Mouse (Mus musculus): ENCODE data around the gene Gm6871. TPM values are rescaled to one million over a fixed set of nuclear protein-coding genes. Genes with fewer than 3 reads are reported as not detected.
"Not testable (repeated sequence)": the region's sequence is repeated elsewhere in the genome, so short reads cannot be mapped to it uniquely, and the experiment has no call there.

The Gm6871 gene
- polyA plus RNA-seq, 1 experiment from 2014 or later, result not detected

DNA sequence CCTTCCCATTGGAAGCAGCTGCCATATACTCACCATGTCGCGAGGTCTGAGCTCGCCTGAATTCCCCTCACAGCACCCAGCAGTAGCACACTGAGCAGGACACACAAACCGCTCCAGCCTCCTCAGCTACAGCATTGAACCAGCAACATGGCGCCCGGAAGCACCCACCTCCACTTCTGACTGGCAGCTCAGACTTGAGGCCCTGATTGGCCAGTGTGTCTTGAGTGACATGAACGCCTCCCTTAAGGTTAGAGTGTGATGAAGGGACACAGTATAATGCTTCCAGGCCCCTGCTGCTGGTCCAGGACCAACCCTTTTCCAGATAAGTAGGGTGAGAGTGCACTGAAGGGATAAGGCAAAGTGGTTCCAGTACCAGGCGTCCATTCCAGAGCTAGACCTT lies 12.8 kb downstream of the Gm6871 start:
- peaks cover 11% of the 10 kb centered on the region; the same call in 1 of the 2 replicates for H3K9me3 ChIP-seq (ENCODE audit: control insufficient read depth, low read length)
- no peak overlapping the region for H3K4me3 ChIP-seq (ENCODE audit: low read depth, low read length)
- ATAC-seq (ENCODE audit: low FRiP score) (no peak), DNase-seq (ENCODE audit: low spot score, missing footprints) (no peak)
- no peak overlapping the region for H3K4me2 ChIP-seq
- no peaks in the 10 kb centered on the region for H3K4me1 ChIP-seq (ENCODE audit: control insufficient read depth, insufficient read depth, low read length)
- H3K27ac ChIP-seq (ENCODE audit: low read depth, low read length), result no peak overlapping the region
- 77% methylated on average over 8 of the region's 8 CpGs for whole genome bisulfite sequencing
- H3K27me3 ChIP-seq (ENCODE audit: control insufficient read depth, insufficient read depth, low read length), result no peaks in the 10 kb centered on the region
- no peak overlapping the region for H3K9ac ChIP-seq (ENCODE audit: low read length)
- no peaks in the 10 kb centered on the region for H3K36me3 ChIP-seq (ENCODE audit: control insufficient read depth, insufficient read depth, low read length)

GRCm38 (mm10) chr7:41512672-41513071 lies 60.8 kb downstream of the Gm6871 start:
- Histone ChIP-seq H3K9me3 (ENCODE audit: control insufficient read depth, low read length) (no peaks in the 10 kb centered on the region; the same call in 1 of the 2 replicates), H3K4me3 (ENCODE audit: low read depth, low read length) (no peak overlapping the region), H3K27ac (ENCODE audit: low read depth, low read length) (no peak overlapping the region), H3K9ac (ENCODE audit: low read length) (no peak overlapping the region), H3K4me1 (ENCODE audit: control insufficient read depth, insufficient read depth, low read length) (no peaks in the 10 kb centered on the region), H3K36me3 (ENCODE audit: control insufficient read depth, insufficient read depth, low read length) (no peaks in the 10 kb centered on the region), H3K27me3 (ENCODE audit: control insufficient read depth, insufficient read depth, low read length) (no peaks in the 10 kb centered on the region), H3K4me2 (no peak overlapping the region)
- 87% methylated on average over 3 of the region's 3 CpGs for WGBS
- DNase-seq (ENCODE audit: low spot score, missing footprints), result no peak
- no peak for ATAC-seq (ENCODE audit: low FRiP score)

DNA sequence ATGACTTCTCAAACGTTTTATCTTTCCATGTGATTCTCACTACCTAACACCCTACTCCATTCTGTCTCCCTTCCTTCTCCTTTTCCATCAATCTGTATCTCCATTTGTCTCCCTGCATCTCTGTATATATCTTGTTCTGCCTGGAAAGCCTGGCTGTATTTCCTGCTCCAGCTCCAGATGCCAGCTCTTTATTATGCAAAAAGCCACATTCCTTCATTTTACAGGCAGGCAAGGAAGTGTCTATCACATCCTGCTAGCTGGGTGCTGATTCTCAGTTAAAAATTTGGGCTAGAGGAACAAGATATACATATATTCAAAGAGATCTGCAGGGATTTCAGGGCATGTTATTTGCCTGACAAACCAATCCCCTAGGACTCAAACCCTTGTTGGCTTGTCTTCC lies 61.3 kb downstream of the Gm6871 start:
- 17% methylated on average over 1 of the region's 1 CpGs for WGBS
- no peak overlapping the region for H3K4me2 ChIP-seq
- no peak overlapping the region for H3K27ac ChIP-seq (ENCODE audit: low read depth, low read length)
- DNase-seq (ENCODE audit: low spot score, missing footprints) (no peak), ATAC-seq (ENCODE audit: low FRiP score) (no peak)
- no peaks in the 10 kb centered on the region for H3K4me1 ChIP-seq (ENCODE audit: control insufficient read depth, insufficient read depth, low read length)
- no peaks in the 10 kb centered on the region; the same call in 1 of the 2 replicates for H3K9me3 ChIP-seq (ENCODE audit: control insufficient read depth, low read length)
- no peak overlapping the region for H3K4me3 ChIP-seq (ENCODE audit: low read depth, low read length)
- H3K27me3 ChIP-seq (ENCODE audit: control insufficient read depth, insufficient read depth, low read length), result no peaks in the 10 kb centered on the region
- H3K36me3 ChIP-seq (ENCODE audit: control insufficient read depth, insufficient read depth, low read length), result no peaks in the 10 kb centered on the region
- no peak overlapping the region for H3K9ac ChIP-seq (ENCODE audit: low read length)

GRCm38 (mm10) chr7:41502402-41502801 lies 71.1 kb downstream of the Gm6871 start:
- H3K27ac ChIP-seq (ENCODE audit: low read depth, low read length), result no peak overlapping the region
- H3K36me3 ChIP-seq (ENCODE audit: control insufficient read depth, insufficient read depth, low read length), result no peaks in the 10 kb centered on the region
- H3K4me3 ChIP-seq (ENCODE audit: low read depth, low read length), result no peak overlapping the region
- H3K9me3 ChIP-seq (ENCODE audit: control insufficient read depth, low read length), result no peaks in the 10 kb centered on the region
- no peak for ATAC-seq (ENCODE audit: low FRiP score)
- no peaks in the 10 kb centered on the region for H3K4me1 ChIP-seq (ENCODE audit: control insufficient read depth, insufficient read depth, low read length)
- 52% methylated on average over 1 of the region's 1 CpGs for WGBS
- no peak overlapping the region for H3K4me2 ChIP-seq
- no peak overlapping the region for H3K9ac ChIP-seq (ENCODE audit: low read length)
- H3K27me3 ChIP-seq (ENCODE audit: control insufficient read depth, insufficient read depth, low read length), result no peaks in the 10 kb centered on the region
- no peak for DNase-seq (ENCODE audit: low spot score, missing footprints)

DNA sequence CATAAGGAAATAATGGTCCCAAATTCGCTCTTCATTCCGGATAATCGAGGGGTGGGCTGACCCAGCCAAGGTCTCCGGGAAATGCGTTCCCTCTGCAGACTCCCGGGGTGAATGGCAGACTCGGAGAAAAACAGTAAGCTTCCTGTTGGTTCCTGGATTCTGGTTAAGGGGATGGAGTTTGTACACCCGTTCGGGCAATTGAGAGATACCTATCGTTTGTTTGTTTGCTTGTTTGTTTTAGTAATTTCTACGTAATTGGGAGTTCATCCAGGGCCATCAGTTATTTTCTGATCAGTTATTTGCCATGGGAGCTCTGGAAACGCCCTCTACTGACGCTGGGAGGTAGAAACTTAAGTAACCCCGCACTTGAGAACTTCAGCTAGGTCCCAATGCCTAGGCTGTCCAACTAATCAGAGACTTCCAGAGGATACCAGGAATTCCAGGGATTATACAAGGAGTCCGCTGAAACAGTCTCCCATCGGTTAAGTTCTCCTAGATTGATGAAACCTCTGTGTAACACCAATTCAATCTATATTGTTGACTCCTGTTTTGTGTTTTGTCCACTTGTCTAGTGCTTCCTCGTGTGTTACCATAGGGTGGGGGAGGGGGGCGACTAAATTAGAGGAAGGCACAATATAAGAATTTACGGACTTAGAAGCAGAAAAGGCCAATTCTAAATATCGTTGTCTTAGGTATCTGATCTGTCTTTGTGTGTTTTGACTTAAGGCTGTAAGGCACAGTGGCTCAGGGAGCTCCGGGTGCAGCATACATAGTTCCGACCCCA lies 73.1 kb downstream of the Gm6871 start:
- no peak for ATAC-seq (ENCODE audit: low FRiP score)
- peak; percentile 93 for DNase-seq (ENCODE audit: low spot score, missing footprints)
- no peaks in the 10 kb centered on the region for H3K36me3 ChIP-seq (ENCODE audit: control insufficient read depth, insufficient read depth, low read length)
- H3K4me3 ChIP-seq (ENCODE audit: low read depth, low read length), result peak overlapping the region; percentile 55
- peak overlapping the region; percentile 57; the same call in 1 of the 2 replicates for H3K9ac ChIP-seq (ENCODE audit: low read length)
- H3K27me3 ChIP-seq (ENCODE audit: control insufficient read depth, insufficient read depth, low read length), result no peaks in the 10 kb centered on the region
- H3K4me1 ChIP-seq (ENCODE audit: control insufficient read depth, insufficient read depth, low read length), result no peaks in the 10 kb centered on the region
- H3K9me3 ChIP-seq (ENCODE audit: control insufficient read depth, low read length), result no peaks in the 10 kb centered on the region; the same call in 1 of the 2 replicates
- peak overlapping the region; percentile 62 for H3K4me2 ChIP-seq
- no peak overlapping the region for H3K27ac ChIP-seq (ENCODE audit: low read depth, low read length)
- 21% methylated on average over 22 of the region's 22 CpGs for WGBS

DNA sequence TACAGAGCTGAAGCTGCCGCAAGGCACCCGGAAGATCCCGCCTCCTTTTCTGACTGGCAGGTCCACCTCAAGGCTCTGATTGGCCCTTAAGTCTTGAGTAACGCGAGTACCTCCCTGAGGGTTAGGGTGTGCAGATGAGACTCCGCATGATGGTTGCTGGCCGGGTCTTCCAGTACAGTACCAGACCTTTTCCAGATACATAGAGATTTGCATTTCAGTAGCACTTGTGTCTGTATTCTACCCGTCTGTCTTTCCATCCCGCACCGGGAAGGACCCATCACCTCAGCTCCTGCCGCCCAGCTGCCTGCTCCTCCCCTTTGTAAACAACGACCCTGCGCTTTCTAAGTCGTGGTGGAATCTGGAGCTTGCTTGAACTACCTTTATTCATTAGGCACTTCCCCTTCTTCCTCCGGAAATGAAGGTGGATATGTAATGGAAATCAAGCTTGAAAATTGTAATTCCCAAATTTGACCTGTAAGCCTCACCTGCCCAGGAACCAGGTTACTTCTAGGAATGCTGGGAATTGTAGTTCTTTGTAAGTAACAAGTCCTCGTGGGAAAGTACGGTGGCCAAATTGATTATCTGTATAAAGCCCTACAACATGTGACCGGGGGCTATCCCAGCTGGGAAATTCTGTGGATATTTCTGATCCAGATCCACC lies 73.9 kb downstream of the Gm6871 start, which contains the start of the genes Gm20449 and AW146154:
Gene Gm20449, minus strand, starts transcription at position 29 of the 661 bp plus-strand sequence.
Gene AW146154, minus strand, starts transcription at position 502 of the 661 bp plus-strand sequence.
- H3K27me3 ChIP-seq (ENCODE audit: control insufficient read depth, insufficient read depth, low read length), result no peaks in the 10 kb centered on the region
- no peaks in the 10 kb centered on the region for H3K4me1 ChIP-seq (ENCODE audit: control insufficient read depth, insufficient read depth, low read length)
- H3K9ac ChIP-seq (ENCODE audit: low read length), result peak within 1 kb of the TSS; percentile 57
- H3K27ac ChIP-seq (ENCODE audit: low read depth, low read length), result no peak within 1 kb of the TSS
- H3K36me3 ChIP-seq (ENCODE audit: control insufficient read depth, insufficient read depth, low read length), result no peaks in the 10 kb centered on the region
- H3K9me3 ChIP-seq (ENCODE audit: control insufficient read depth, low read length), result no peaks in the 10 kb centered on the region; the same call in 1 of the 2 replicates
- WGBS, result under 1% methylated on average over 18 of the region's 18 CpGs
- ATAC-seq (ENCODE audit: low FRiP score) (peak; percentile 99), DNase-seq (ENCODE audit: low spot score, missing footprints) (peak; percentile 97)
- H3K4me3 ChIP-seq (ENCODE audit: low read depth, low read length), result peak within 1 kb of the TSS; percentile 55
- peak within 1 kb of the TSS; percentile 62 for H3K4me2 ChIP-seq

DNA sequence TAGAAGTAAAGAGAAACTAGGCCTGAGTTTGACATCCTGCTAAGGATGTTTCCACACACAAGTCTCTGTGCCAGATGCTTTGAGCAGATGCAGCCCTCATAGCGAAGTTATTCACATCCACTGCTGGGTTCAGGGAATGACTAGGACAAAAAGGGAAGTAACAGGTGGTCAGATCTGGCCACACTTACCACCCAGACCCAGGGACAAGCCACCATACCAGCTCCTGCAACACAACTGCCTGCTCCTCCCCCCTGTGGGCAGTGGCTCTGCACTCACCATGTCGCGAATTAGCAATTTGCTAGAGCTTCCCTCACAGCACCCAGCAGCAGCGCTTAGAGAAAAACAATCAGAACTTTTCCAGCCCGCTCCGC lies 74.5 kb downstream of the Gm6871 start:
- peak overlapping the region; percentile 62 for H3K4me2 ChIP-seq
- DNase-seq (ENCODE audit: low spot score, missing footprints); ATAC-seq (ENCODE audit: low FRiP score); H3K27ac ChIP-seq (ENCODE audit: low read depth, low read length); H3K36me3 ChIP-seq (ENCODE audit: control insufficient read depth, insufficient read depth, low read length); H3K9me3 ChIP-seq (ENCODE audit: control insufficient read depth, low read length); H3K4me1 ChIP-seq (ENCODE audit: control insufficient read depth, insufficient read depth, low read length); H3K27me3 ChIP-seq (ENCODE audit: control insufficient read depth, insufficient read depth, low read length): not testable (repeated sequence)
- under 1% methylated on average over 6 of the region's 6 CpGs for WGBS
- peak overlapping the region; percentile 55 for H3K4me3 ChIP-seq (ENCODE audit: low read depth, low read length)
- peak overlapping the region; percentile 57 for H3K9ac ChIP-seq (ENCODE audit: low read length)

- H3K36me3 ChIP-seq (ENCODE audit: control insufficient read depth, insufficient read depth, low read length); H3K4me1 ChIP-seq (ENCODE audit: control insufficient read depth, insufficient read depth, low read length); H3K9me3 ChIP-seq (ENCODE audit: control insufficient read depth, low read length); H3K27ac ChIP-seq (ENCODE audit: low read depth, low read length); H3K9ac ChIP-seq (ENCODE audit: low read length); ATAC-seq (ENCODE audit: low FRiP score); H3K27me3 ChIP-seq (ENCODE audit: control insufficient read depth, insufficient read depth, low read length); DNase-seq (ENCODE audit: low spot score, missing footprints); H3K4me3 ChIP-seq (ENCODE audit: low read depth, low read length): not testable (repeated sequence)
- H3K4me2 ChIP-seq, result peak overlapping the region; percentile 62; the same call in 1 of the 2 replicates
- WGBS, result 62% methylated on average over 2 of the region's 4 CpGs
These were observed 75.0 kb downstream of the Gm6871 start for GRCm38 (mm10) chr7:41498464-41498863.

GRCm38 (mm10) chr7:41497871-41498270 lies 75.6 kb downstream of the Gm6871 start:
- WGBS, result 96% methylated on average over 2 of the region's 2 CpGs
- no peaks in the 10 kb centered on the region for H3K4me1 ChIP-seq (ENCODE audit: control insufficient read depth, insufficient read depth, low read length)
- H3K9ac ChIP-seq (ENCODE audit: low read length), result no peak overlapping the region
- H3K27ac ChIP-seq (ENCODE audit: low read depth, low read length), result no peak overlapping the region
- H3K36me3 ChIP-seq (ENCODE audit: control insufficient read depth, insufficient read depth, low read length), result no peaks in the 10 kb centered on the region
- H3K9me3 ChIP-seq (ENCODE audit: control insufficient read depth, low read length), result no peaks in the 10 kb centered on the region; the same call in 1 of the 2 replicates
- no peak overlapping the region for H3K4me3 ChIP-seq (ENCODE audit: low read depth, low read length)
- H3K27me3 ChIP-seq (ENCODE audit: control insufficient read depth, insufficient read depth, low read length), result no peaks in the 10 kb centered on the region
- no peak for DNase-seq (ENCODE audit: low spot score, missing footprints)
- H3K4me2 ChIP-seq, result no peak overlapping the region
- ATAC-seq (ENCODE audit: low FRiP score), result no peak

Data from midbrain, embryonic 11.5 days (tissue).